Mouse (Mus musculus) heart, postnatal 14 days (tissue): ENCODE results near the gene Gm49380. TPM values are rescaled to one million over a fixed set of nuclear protein-coding genes. Genes with fewer than 3 reads are reported as not detected.

Experiments used
- DNase-seq, 2 experiments: peaks; one replicate each; pipeline ENCODE4 v3.0.0; 2021 to 2022
- intact Hi-C: fragments of 180-260 bp; cut with DNase I; formaldehyde crosslinking; loops from one replicate; pipeline ENCODE4 v1.15.1; 2025
- total RNA-seq, 2 experiments: library from RNA; stranded (reverse); gene quantifications; 2 replicates each; pipeline ENCODE4 v1.2.3; 2021

Gene Gm49380
- total RNA-seq, 2 experiments from 2014 or later = 0.12 TPM; not detected in 1

GRCm38 (mm10) chr9:44052855-44053254 lies 60.4 kb downstream of the Gm49380 start:
- DNase-seq = no peak
- intact Hi-C loops = no loop called here

GRCm38 (mm10) chr9:44049381-44050165 lies 63.7 kb downstream of the Gm49380 start:
- intact Hi-C loops = no loop called here
- DNase-seq = no peak

DNA sequence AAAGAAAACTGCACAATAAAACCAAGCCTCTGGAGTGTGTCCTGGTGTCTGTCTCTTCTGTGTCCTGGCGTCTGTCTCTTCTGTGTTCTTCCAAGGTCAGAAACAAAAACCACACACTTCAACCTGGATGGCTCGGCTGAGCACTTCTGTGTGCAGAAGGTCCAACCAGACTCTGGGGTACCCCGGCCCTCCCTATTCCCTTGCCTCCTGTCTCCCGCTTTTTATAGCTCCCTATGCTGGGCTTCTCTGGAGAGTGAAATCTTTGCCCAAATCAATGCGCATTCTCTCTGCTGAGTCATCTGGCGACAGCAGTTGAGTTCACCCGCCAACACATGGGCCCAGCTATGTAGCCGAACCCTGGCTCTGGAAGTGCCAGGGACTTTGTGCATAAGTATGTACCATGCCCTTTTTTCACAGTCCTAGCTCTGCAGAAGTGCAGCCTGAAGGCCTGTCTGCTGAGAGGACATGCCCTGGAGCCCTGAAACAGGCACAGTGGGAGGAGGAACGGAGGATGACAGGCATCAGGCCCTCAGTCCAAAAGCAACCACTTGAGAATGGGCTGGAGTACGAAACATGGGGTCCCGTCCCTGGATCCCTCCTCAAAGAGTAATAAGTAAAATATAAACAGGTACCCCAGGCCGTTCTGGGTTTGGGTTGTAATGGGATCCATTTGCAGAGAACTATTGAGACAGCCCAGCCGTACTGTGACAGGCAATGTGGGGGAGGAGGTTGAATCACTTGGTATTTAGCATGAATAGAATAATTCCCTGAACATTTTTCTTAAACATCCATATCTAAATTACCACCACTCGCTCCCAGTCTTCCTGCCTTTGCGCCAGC lies 64.5 kb downstream of the Gm49380 start:
- no peak for DNase-seq
- intact Hi-C loops = no loop called here

DNA sequence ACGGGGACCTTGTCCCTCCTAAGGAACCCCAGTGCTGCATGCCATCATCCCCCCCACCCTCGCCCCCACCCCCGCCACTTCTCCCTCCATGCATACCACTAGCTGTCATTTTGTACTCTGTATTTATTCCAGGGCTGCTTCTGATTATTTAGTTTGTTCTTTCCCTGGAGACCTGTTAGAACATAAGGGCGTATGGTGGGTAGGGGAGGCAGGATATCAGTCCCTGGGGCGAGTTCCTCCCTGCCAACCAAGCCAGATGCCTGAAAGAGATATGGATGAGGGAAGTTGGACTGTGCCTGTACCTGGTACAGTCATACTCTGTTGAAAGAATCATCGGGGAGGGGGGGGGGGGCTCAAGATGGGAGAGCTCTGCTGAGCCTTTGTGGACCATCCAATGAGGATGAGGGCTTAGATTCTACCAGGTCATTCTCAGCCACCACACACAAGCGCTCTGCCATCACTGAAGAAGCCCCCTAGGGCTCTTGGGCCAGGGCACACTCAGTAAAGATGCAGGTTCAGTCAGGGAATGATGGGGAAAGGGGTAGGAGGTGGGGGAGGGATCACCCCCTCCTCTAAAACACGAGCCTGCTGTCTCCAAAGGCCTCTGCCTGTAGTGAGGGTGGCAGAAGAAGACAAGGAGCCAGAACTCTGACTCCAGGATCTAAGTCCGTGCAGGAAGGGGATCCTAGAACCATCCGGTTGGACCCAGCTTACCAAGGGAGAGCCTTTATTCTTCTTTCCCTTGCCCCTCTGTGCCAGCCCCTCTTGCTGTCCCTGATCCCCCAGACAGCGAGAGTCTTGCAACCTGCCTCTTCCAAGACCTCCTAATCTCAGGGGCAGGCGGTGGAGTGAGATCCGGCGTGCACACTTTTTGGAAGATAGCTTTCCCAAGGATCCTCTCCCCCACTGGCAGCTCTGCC lies 65.5 kb downstream of the Gm49380 start:
- no peak for DNase-seq
- intact Hi-C loops = no loop called here

GRCm38 (mm10) chr9:44047071-44047470 lies 66.2 kb downstream of the Gm49380 start:
- no peak for DNase-seq
- intact Hi-C loops = no loop called here

GRCm38 (mm10) chr9:44046426-44046825 lies 66.9 kb downstream of the Gm49380 start:
- intact Hi-C loops = no loop called here
- DNase-seq = no peak

GRCm38 (mm10) chr9:44045884-44046272 lies 67.4 kb downstream of the Gm49380 start:
- no peak for DNase-seq
- intact Hi-C loops = no loop called here

DNA sequence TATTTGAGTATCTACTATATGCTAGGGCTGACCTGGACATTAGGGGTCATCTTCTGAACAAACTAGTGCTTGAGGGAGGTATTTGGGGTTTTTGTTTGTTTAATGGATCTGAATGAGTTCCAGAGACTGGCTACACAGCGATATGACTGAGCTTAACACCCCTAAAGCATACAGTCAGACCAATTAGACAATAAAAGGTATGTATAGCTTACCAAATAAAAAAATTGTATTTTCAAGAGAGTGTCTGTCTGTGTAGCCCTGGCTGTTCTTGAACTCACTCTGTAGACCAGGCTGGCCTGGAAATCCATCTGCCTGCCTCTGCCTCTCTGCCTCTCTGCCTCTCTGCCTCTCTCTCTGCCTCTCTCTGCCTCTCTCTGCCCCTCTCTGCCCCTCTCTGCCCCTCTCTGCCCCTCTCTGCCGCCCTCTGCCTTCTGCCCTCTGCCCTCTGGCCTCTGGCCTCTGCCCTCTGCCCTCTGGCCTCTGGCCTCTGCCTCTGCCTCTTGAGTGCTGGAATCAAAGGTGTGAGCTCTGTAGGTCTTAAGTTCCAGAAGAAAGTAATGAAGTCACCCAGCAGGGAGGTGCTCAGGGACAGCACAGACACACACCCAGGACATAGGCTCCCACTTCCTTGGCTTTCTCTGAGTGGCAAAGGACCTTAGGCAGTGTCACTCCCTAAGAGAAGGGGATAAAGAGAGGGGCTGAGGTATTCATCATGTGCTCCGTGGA lies 68.0 kb downstream of the Gm49380 start:
- intact Hi-C loops = no loop called here
- no peak for DNase-seq

DNA sequence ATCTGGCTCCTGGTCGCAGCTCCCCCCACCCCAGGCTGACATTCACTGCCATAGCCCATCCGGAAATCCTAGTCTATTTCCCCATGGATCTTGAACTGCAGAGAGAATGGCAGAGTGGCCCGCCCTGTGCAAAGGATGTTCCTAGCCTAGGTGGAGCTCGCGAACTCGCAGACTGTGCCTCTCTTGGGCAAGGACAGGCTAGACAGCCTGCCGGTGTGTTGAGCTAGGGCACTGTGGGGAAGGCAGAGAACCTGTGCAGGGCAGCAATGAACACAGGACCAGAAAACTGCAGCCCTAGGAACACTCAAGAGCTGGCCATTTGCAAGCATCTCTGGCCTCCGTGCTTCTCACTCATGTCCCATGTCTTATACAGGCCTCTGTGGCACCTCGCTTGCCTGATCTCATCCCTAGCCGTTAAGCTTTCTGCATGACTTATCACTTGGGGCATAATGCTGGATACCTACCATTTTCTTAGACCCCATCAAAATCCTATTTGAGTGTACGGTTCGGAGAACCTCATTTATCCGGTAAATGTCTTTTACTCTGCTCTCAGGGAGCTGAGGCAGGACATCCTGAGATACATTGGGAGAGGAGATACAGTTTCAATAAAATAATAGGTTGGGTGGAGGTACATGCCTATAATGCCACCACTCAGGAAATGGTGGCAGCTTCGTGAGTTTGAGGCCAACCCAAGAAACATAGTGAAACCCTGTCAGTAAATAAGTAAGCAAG lies 68.7 kb downstream of the Gm49380 start:
- DNase-seq = no peak
- intact Hi-C loops = no loop called here

GRCm38 (mm10) chr9:44043708-44044425 lies 69.4 kb downstream of the Gm49380 start:
- intact Hi-C loops = no loop called here
- DNase-seq = peak in 1 of 2 experiments; percentile 25

DNA sequence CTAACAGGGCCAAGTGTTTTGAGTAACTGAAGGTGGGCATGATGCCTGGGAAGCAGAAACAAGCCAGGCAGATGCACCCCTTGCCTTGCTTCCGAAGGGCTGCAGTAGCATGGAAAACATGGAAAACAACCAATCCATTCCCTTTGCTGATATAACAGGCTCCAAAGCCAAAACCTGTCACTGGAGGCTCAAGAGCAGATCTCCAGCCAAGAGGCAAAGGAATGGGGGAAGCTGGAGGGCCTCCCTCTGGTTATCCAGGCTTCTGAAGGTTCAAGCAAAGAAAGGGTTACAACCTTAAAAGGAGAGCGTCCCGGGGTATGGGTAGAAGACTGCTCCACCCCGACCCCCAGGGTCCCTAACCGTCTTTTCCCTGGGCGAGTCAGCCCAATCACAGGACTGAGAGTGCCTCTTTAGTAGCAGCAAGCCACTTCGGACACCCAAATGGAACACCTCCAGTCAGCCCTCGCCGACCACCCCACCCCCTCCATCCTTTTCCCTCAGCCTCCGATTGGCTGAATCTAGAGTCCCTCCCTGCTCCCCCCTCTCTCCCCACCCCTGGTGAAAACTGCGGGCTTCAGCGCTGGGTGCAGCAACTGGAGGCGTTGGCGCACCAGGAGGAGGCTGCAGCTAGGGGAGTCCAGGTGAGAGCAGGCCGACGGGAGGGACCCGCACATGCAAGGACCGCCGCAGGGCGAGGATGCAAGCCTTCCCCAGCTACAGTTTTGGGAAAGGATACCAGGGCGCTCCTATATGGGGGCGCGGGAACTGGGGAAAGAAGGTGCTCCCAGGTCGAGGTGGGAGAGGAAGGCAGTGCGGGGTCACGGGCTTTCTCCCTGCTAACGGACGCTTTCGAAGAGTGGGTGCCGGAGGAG lies 70.2 kb downstream of the Gm49380 start, which contains the start of gene Thy1:
TSS of gene Thy1 (plus strand) at position 549 of the 872 bp plus-strand sequence.
- peak; percentile 49 to 55 for DNase-seq
- intact Hi-C loops = no loop called here

- DNase-seq = no peak
- intact Hi-C loops = no loop called here
Measured at GRCm38 (mm10) chr9:44042396-44042680, 71.0 kb downstream of the Gm49380 start.

DNA sequence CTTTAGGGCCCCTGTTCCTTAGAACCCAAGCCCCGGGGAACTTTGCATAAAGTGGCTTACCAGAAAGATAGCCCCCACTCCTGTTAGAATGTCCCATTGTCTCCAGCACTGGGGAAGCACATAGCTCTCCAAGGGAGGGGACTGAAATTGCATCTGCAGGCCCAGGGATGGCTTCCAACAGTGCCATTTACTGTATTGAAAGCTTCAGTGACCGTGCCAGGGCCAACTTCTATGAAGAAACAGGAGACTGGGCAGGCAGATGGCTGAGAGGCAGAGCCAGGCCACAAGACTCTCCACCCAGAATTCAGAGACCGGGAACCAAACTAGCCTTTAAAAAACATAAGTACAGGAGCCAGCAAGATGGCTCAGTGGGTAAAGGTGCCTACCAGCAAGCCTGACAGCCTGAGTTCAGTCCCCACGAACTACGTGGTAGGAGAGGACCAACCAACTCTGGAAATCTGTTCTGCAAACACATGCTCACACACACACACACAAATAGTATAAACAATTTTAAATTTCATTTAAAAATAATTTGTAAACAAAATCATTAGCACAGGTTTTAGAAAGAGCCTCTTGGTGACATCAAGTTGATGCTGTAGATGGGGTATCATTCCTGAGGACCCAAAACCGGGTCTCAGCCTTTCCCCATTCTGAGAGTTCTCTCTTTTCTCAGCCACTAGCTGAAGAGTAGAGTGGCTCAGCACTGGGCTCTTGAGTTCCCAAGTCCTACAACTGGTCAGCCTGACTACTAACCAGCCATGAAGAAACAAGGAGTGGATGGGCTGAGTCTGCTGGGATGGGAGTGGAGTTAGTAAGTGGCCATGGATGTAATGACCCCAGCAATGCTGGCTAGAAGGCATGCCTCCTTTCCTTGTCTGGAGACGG lies 71.5 kb downstream of the Gm49380 start:
- DNase-seq = no peak

GRCm38 (mm10) chr9:44037106-44037505 lies 76.2 kb downstream of the Gm49380 start:
- intact Hi-C loops = no loop called here
- no peak for DNase-seq

More for the DNA sequence above, 71.5 kb downstream of the Gm49380 start:
- intact Hi-C loops = no loop called here

GRCm38 (mm10) chr9:44033957-44034727 lies 79.2 kb downstream of the Gm49380 start:
- no peak for DNase-seq
- intact Hi-C loops = no loop called here

GRCm38 (mm10) chr9:44033317-44033716 lies 80.0 kb downstream of the Gm49380 start:
- DNase-seq = no peak
- intact Hi-C loops = no loop called here
